Mouse (Mus musculus) spleen, embryonic (tissue): ENCODE results near the gene Mat2a.

ENCODE experiments used
- CTCF ChIA-PET: fragments of 350-600 bp; sonication (Branson Sonifier 250); formaldehyde crosslinking; loops from one replicate; lab custom pipeline; 2022; lab: Charles Lee

The Mat2a gene

DNA sequence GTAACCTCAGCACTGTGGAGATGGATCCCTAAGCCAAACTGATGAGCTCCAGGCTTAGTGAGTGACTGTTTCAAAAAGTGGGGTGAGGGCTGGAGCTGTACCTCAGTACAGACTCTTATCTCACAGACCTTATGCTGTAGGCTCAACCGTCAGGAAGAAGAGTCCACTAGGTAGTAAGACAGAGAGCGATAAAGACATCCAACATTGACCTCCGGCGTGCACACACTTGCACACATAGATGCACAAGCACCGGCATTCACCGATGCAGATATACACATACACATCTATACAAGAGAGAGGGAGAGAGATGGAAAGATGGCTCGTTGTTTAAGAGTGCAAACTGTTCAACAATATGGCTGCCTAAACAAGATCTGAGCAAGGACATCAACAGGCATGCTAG, 55.4 kb downstream of the Mat2a start:
- CTCF ChIA-PET = no interaction called here

DNA sequence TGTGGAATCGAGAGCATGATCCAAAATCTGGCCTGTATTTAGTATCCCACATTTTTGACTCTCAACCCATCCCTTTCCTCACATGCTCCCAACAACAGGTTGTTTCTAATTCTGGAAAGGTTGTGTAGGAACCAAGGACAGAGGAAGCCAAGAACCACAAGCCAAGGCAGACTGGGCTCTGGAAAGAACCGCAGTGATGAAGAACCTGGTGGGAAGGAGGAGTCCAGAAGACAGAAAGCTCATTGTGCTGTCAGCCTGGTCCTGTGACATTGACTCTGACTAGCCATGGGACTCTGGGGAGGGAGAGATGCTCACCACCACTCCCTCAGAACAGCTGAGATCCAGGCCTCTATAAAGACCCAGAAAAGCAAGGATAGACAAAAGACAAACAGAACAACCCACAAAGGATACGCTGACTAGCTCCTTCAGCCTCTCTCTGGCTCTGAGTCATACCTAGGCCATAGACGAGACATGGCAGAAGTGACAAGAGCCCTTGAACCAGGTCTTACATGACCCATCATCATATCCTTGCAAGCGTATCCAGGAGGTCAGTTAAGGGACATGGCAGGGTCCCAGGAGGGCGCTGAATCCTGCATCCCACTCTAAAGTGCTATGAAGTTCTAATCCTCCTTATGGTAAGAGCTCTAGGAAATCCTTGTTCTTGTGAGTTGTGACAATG, 56.1 kb downstream of the Mat2a start:
- CTCF ChIA-PET = interaction anchor here (0.6 kb wide), 1 partner anchor 817 kb away, joined by 3 read pairs; no protein-coding TSS in a partner anchor
